Mouse (Mus musculus) forebrain, postnatal 0 days (tissue): ENCODE results near the gene 4930432K21Rik. TPM values are rescaled to one million over a fixed set of nuclear protein-coding genes. Genes with fewer than 3 reads are reported as not detected.
A peak's percentile ranks its signal among the peaks of the same experiment; 100 is the strongest.

Experiments used
- ATAC-seq: fragments of 200-750 bp; cut with Nextera tagmentation; 2 replicates; pipeline ENCODE4 v1.8.0; 2017; ENCODE audit warnings: mild to moderate bottlenecking, moderate library complexity
- DNase-seq: peaks from one replicate; pipeline ENCODE4 v3.0.0-alpha.2; 2015
- H3K27ac ChIP-seq: fragments of 300-500 bp; sonication (generic); 2 replicates; pipeline ENCODE4 v1.5.1; 2014; ENCODE audit warnings: low read depth, mild to moderate bottlenecking, antibody characterized with exemption, low read length, moderate library complexity, mixed read lengths
- H3K27me3 ChIP-seq: fragments of 300-500 bp; sonication (generic); 2 replicates; pipeline ENCODE4 v1.6.1; 2014; ENCODE audit warnings: mild to moderate bottlenecking, low read length, mixed read lengths; ENCODE audit not compliant: insufficient read depth
- H3K36me3 ChIP-seq: fragments of 300-500 bp; sonication (generic); 2 replicates; pipeline ENCODE4 v1.6.1; 2014; ENCODE audit warnings: mild to moderate bottlenecking, moderate library complexity; ENCODE audit not compliant: insufficient read depth
- H3K4me1 ChIP-seq: fragments of 300-500 bp; sonication (generic); 2 replicates; pipeline ENCODE4 v1.6.1; 2014; ENCODE audit warnings: antibody characterized with exemption; ENCODE audit not compliant: insufficient read depth
- H3K4me2 ChIP-seq: fragments of 300-500 bp; sonication (generic); 2 replicates; pipeline ENCODE4 v1.6.1; 2014; ENCODE audit warnings: low read depth, mild to moderate bottlenecking, moderate library complexity
- H3K4me3 ChIP-seq: fragments of 300-500 bp; sonication (generic); 2 replicates; pipeline ENCODE4 v1.5.1; 2014; ENCODE audit warnings: low read depth, low read length, mixed read lengths
- H3K9ac ChIP-seq: fragments of 300-500 bp; sonication (generic); 2 replicates; pipeline ENCODE4 v1.6.1; 2014; ENCODE audit warnings: mild to moderate bottlenecking
- H3K9me3 ChIP-seq: fragments of 300-500 bp; sonication (generic); 2 replicates; pipeline ENCODE4 v1.6.1; 2016; ENCODE audit warnings: low read length
- CTCF ChIP-seq: sonication (generic); IDR thresholded peaks from 2 replicates; pipeline ENCODE4 v1.5.1; 2016; ENCODE audit warnings: antibody characterized with exemption, control low read depth, low read depth
- WGBS: fragments of 180-500 bp; shearing (Covaris S2); extraction: QIAGEN DNeasy Blood & Tissue Kit; methylation state at CpG from one replicate; pipeline ENCODE4 v1.1.7; 2014; 5-methylcytosine and 5-hydroxymethylcytosine counted together
- polyA plus RNA-seq: library from polyadenylated mRNA; unstranded; fragments of >200 nt; fragmentation: Nextera tagmentation; extraction: Ambion mirVana; gene quantifications from 2 replicates; pipeline ENCODE4 v1.2.1, GENCODE M21; 2015
- total RNA-seq: library from RNA; depleted of rRNA; stranded (reverse); fragments of >200 nt; gene quantifications from 2 replicates; pipeline ENCODE4 v1.2.3, GENCODE M21; 2014

Gene 4930432K21Rik
- total and polyA plus RNA-seq, 2 experiments from 2014 or later, result 3.3 to 3.5 TPM

GRCm38 (mm10) chr8:84192023-84192422 is 44.2 kb downstream of the 4930432K21Rik start:
- H3K27me3 ChIP-seq, result 0 out of 2 replicates have a peak, but pooled peaks cover 3% of the 10 kb centered on the region
- H3K4me3 ChIP-seq, result no peak overlapping the region
- no peaks in the 10 kb centered on the region for H3K9me3 ChIP-seq
- DNase-seq (no peak), ATAC-seq (peak; percentile 26; the same call in 1 of the 2 replicates)
- no peaks in the 10 kb centered on the region for H3K36me3 ChIP-seq
- 38% methylated on average over 13 of the region's 13 CpGs for WGBS
- H3K9ac ChIP-seq, result no peak overlapping the region
- no peak for TF ChIP-seq CTCF
- 0 out of 2 replicates have a peak overlapping the region, but pooled peaks have one; percentile 40 for H3K27ac ChIP-seq
- H3K4me1 ChIP-seq, result no peaks in the 10 kb centered on the region
- peak overlapping the region; percentile 24; the same call in 1 of the 2 replicates for H3K4me2 ChIP-seq

- peak; percentile 64 for ATAC-seq
These were observed 44.7 kb downstream of the 4930432K21Rik start for GRCm38 (mm10) chr8:84192555-84192954.

GRCm38 (mm10) chr8:84193161-84193560 is 45.3 kb downstream of the 4930432K21Rik start:
- Histone ChIP-seq H3K27ac (no peak overlapping the region), H3K9ac (no peak overlapping the region), H3K4me3 (no peak overlapping the region), H3K27me3 (no peaks in the 10 kb centered on the region), H3K36me3 (no peaks in the 10 kb centered on the region), H3K4me1 (peaks cover 6% of the 10 kb centered on the region), H3K4me2 (no peak overlapping the region), H3K9me3 (no peaks in the 10 kb centered on the region)
- TF ChIP-seq CTCF, result no peak
- WGBS, result 77% methylated on average over 4 of the region's 4 CpGs
- DNase-seq (no peak), ATAC-seq (no peak)

More at GRCm38 (mm10) chr8:84192555-84192954, 44.7 kb downstream of the 4930432K21Rik start:
- Histone ChIP-seq H3K4me3 (0 out of 2 replicates have a peak overlapping the region, but pooled peaks have one; percentile 10), H3K36me3 (no peaks in the 10 kb centered on the region), H3K9me3 (no peaks in the 10 kb centered on the region), H3K9ac (no peak overlapping the region), H3K4me1 (no peaks in the 10 kb centered on the region), H3K27me3 (0 out of 2 replicates have a peak, but pooled peaks cover 3% of the 10 kb centered on the region), H3K27ac (no peak overlapping the region), H3K4me2 (peak overlapping the region; percentile 24)
- no peak for TF ChIP-seq CTCF
- 2% methylated on average over 33 of the region's 33 CpGs for WGBS
- DNase-seq, result peak; percentile 75

GRCm38 (mm10) chr8:84193566-84193965 is 45.7 kb downstream of the 4930432K21Rik start:
- Histone ChIP-seq H3K9ac (no peak overlapping the region), H3K4me2 (no peak overlapping the region), H3K27me3 (no peaks in the 10 kb centered on the region), H3K36me3 (no peaks in the 10 kb centered on the region), H3K9me3 (no peaks in the 10 kb centered on the region), H3K4me3 (no peak overlapping the region), H3K27ac (no peak overlapping the region), H3K4me1 (peaks cover 10% of the 10 kb centered on the region)
- TF ChIP-seq CTCF, result peak; percentile 50; the same call in 1 of the 2 replicates
- ATAC-seq, result no peak
- no peak for DNase-seq
- 81% methylated on average over 5 of the region's 5 CpGs for WGBS

GRCm38 (mm10) chr8:84194224-84194743 is 46.5 kb downstream of the 4930432K21Rik start:
- ATAC-seq (no peak), DNase-seq (no peak)
- no peak overlapping the region for H3K9ac ChIP-seq
- H3K36me3 ChIP-seq, result no peaks in the 10 kb centered on the region
- peaks cover 10% of the 10 kb centered on the region for H3K4me1 ChIP-seq
- 65% methylated on average over 3 of the region's 3 CpGs for WGBS
- no peak for TF ChIP-seq CTCF
- H3K4me3 ChIP-seq, result no peak overlapping the region
- no peak overlapping the region for H3K4me2 ChIP-seq
- H3K27me3 ChIP-seq, result no peaks in the 10 kb centered on the region
- no peak overlapping the region for H3K27ac ChIP-seq
- H3K9me3 ChIP-seq, result no peaks in the 10 kb centered on the region

- peak; percentile 95 for DNase-seq
- 2% methylated on average over 43 of the region's 43 CpGs for WGBS
These were observed 49.5 kb downstream of the 4930432K21Rik start for GRCm38 (mm10) chr8:84197141-84197921.

More at GRCm38 (mm10) chr8:84197141-84197921, 49.5 kb downstream of the 4930432K21Rik start:
- Histone ChIP-seq H3K27ac (peak overlapping the region; percentile 79), H3K9ac (peak overlapping the region; percentile 26), H3K4me1 (peaks cover 10% of the 10 kb centered on the region), H3K4me3 (peak overlapping the region; percentile 50), H3K36me3 (no peaks in the 10 kb centered on the region), H3K9me3 (no peaks in the 10 kb centered on the region), H3K27me3 (no peaks in the 10 kb centered on the region), H3K4me2 (peak overlapping the region; percentile 71)
- TF ChIP-seq CTCF, result no peak
- ATAC-seq, result peak; percentile 63
